Mouse (Mus musculus) liver, embryonic 14.5 days (tissue): ENCODE results near the gene Lrrn4cl. TPM values are rescaled to one million over a fixed set of nuclear protein-coding genes. Genes with fewer than 3 reads are reported as not detected.

Source experiments
- ATAC-seq: fragments of 200-750 bp; cut with Nextera tagmentation; 2 replicates; pipeline ENCODE4 v1.8.0; 2017; ENCODE audit warnings: moderate number of reproducible peaks, mild to moderate bottlenecking, moderate library complexity; ENCODE audit not compliant: insufficient read depth
- DNase-seq, 3 experiments: peaks; one replicate each; pipeline ENCODE4 v3.0.0-alpha.2; 2012 to 2013; ENCODE audit warnings: low read depth in 3 of 3, low spot score in 3 of 3
- H3K27ac ChIP-seq: fragments of 300-500 bp; sonication (generic); 2 replicates; pipeline ENCODE4 v1.5.1; 2014; ENCODE audit warnings: moderate library complexity, mild to moderate bottlenecking, control low read depth, inconsistent platforms
- H3K27me3 ChIP-seq: fragments of 300-500 bp; sonication (generic); 2 replicates; pipeline ENCODE4 v1.6.1; 2014; ENCODE audit warnings: mild to moderate bottlenecking, low read length, moderate library complexity; ENCODE audit not compliant: control insufficient read depth, insufficient read depth
- H3K36me3 ChIP-seq: fragments of 300-500 bp; sonication (generic); replicated peaks from 2 replicates; pipeline ENCODE4 v1.6.1; 2014; ENCODE audit warnings: low read depth; ENCODE audit not compliant: control insufficient read depth, insufficient read depth
- H3K4me1 ChIP-seq, 2 experiments: fragments of 200-500 bp in 1 of 2; fragments of 300-500 bp in 1 of 2; sonication (generic) in 1 of 2; replicated peaks; 2 replicates each; pipeline ENCODE4 v1.6.1; 2012 to 2014; ENCODE audit warnings: antibody characterized with exemption in 1 of 2, inconsistent platforms in 1 of 2, low read length in 1 of 2; ENCODE audit not compliant: control insufficient read depth in 2 of 2, insufficient read depth in 2 of 2
- H3K4me2 ChIP-seq: fragments of 300-500 bp; sonication (generic); 2 replicates; pipeline ENCODE4 v1.6.1; 2014; ENCODE audit warnings: low read depth, mild to moderate bottlenecking, control low read depth, moderate library complexity
- H3K4me3 ChIP-seq, 2 experiments: fragments of 200-500 bp in 1 of 2; fragments of 300-500 bp in 1 of 2; sonication (generic) in 1 of 2; 2 replicates each; pipeline ENCODE4 v1.5.1; 2012 to 2014; ENCODE audit warnings: low read depth in 2 of 2, low read length in 2 of 2, mild to moderate bottlenecking in 2 of 2, control low read depth in 1 of 2, inconsistent platforms in 1 of 2, moderate library complexity in 1 of 2; ENCODE audit not compliant: insufficient read depth in 1 of 2
- H3K9ac ChIP-seq: fragments of 300-500 bp; sonication (generic); replicated peaks from 2 replicates; pipeline ENCODE4 v1.6.1; 2014; ENCODE audit warnings: mild to moderate bottlenecking, control low read depth, moderate library complexity
- H3K9me3 ChIP-seq: fragments of 300-500 bp; sonication (generic); 2 replicates; pipeline ENCODE4 v1.6.1; 2016; ENCODE audit warnings: low read length, mixed read lengths; ENCODE audit not compliant: control insufficient read depth
- CTCF ChIP-seq: IDR thresholded peaks from 2 replicates; pipeline ENCODE4 v1.5.1; 2016; ENCODE audit warnings: antibody characterized with exemption, low read depth, control low read depth
- EP300 ChIP-seq: IDR thresholded peaks from 2 replicates; pipeline ENCODE4 v1.6.1; 2016; ENCODE audit warnings: antibody characterized with exemption, low read depth
- WGBS: fragments of 180-500 bp; shearing (Covaris S2); extraction: QIAGEN DNeasy Blood & Tissue Kit; methylation state at CpG from one replicate; pipeline ENCODE4 v1.1.7; 2014; ENCODE audit not compliant: insufficient replicate concordance; 5-methylcytosine and 5-hydroxymethylcytosine counted together
- polyA plus RNA-seq, 2 experiments: library from polyadenylated mRNA; depleted of rRNA in 1 of 2; stranded (reverse) in 1 of 2; unstranded in 1 of 2; fragments of >200 nt; fragmentation: Nextera tagmentation in 1 of 2; extraction: Ambion mirVana in 1 of 2; gene quantifications; 2 replicates each; pipeline versions ENCODE4 v1.2.1 to v1.2.3; 2012 to 2014

Lrrn4cl gene
- polyA plus RNA-seq (2012; rRNA removed) (0.10 and 0.12 TPM in 2 replicates), polyA plus RNA-seq (2014; fragmentation: Nextera tagmentation; extraction: Ambion mirVana) (not detected in 2 replicates)

DNA sequence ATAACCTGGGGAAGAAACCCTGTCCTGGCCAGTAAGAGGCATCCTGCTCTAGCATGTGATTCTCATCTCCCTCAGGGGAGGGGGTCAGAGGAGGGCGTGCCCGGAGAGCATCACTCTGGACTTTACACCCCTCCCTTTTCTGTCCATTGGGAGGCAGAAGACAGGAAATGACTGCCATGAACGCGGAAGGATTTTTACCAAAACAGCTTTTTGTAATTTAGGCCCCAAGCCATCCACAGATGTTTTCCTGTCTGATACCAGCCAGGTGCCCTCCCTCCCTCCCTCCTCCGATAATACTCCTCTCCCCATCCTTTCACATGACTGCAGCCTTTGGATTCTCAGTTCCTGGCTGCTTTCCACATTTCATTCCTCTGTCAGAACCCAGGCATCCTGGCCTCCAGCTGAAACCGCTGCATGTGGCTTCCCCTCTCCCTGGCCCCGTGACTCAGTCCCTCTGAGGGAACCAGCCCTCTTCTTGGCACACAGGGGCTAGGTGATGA is at the start of gene Lrrn4cl:
TSS of gene Lrrn4cl (plus strand) at position 367 of the 500 bp plus-strand sequence.
- no peak for TF ChIP-seq EP300
- no peak for TF ChIP-seq CTCF
- H3K36me3 ChIP-seq: peaks cover 8% of the 10 kb centered on the region
- whole genome bisulfite sequencing: 40% methylated on average over 7 of the region's 7 CpGs
- no peaks in the 10 kb centered on the region for H3K9me3 ChIP-seq
- no peak within 1 kb of the TSS for H3K9ac ChIP-seq
- H3K4me3 ChIP-seq: no peak within 1 kb of the TSS
- ATAC-seq: no peak
- no peak within 1 kb of the TSS for H3K27ac ChIP-seq
- no peak within 1 kb of the TSS for H3K4me2 ChIP-seq
- H3K27me3 ChIP-seq: no peaks in the 10 kb centered on the region
- no peak for DNase-seq
- H3K4me1 ChIP-seq: 0 out of 4 replicates have a peak, but pooled peaks cover 0 to 4% of the 10 kb centered on the region in 2 experiments

DNA sequence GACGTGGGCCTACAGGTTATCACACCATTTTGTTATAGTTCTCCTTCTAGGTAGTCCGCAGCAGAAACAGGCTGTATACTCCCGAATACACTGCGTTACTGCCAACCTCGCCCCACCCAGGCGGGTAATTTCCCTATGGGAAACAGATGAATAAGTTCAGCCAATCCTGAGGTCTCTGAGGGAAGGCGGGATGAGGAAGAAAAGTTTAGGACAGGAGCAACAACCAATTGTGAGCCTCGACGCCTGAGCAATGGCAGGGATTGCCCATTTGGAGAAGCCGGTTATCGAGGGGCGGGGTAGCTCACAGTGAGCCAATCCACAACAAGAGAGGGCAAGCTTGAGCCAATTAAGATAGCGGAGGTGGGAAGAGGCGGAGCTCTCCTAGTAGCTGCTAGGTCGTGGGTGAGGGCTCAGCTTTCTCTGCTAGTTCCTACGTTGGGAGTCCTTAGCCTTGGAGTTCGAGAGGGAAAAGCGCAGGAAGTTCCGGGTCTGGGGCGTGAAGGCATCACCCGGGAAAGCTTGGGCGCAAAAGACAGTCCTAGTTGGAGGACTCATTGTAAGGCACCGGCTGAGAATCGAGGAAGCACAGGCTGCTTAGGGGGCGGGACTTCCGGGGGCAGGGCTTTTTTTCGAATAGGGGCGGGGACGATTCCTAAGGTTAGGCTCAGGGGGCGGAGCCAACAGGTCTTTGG is 48.3 kb upstream of the Lrrn4cl start, which contains the start of gene Zbtb3:
TSS of gene Zbtb3 (plus strand) at position 426 of the 692 bp plus-strand sequence.
- no peaks in the 10 kb centered on the region for H3K9me3 ChIP-seq
- peak within 1 kb of the TSS; percentile 69 for H3K27ac ChIP-seq
- DNase-seq (peak; percentile 99), ATAC-seq (peak; percentile 95)
- TF ChIP-seq EP300 (0 out of 2 replicates have a peak, but pooled peaks have one; percentile 36), CTCF (no peak)
- H3K36me3 ChIP-seq: peaks cover 5% of the 10 kb centered on the region
- under 1% methylated on average over 30 of the region's 30 CpGs for WGBS
- H3K27me3 ChIP-seq: no peaks in the 10 kb centered on the region
- peaks cover 13 to 14% of the 10 kb centered on the region in 2 experiments for H3K4me1 ChIP-seq
- peak within 1 kb of the TSS; percentile 60 for H3K9ac ChIP-seq
- peak within 1 kb of the TSS; percentile 92 for H3K4me2 ChIP-seq
- H3K4me3 ChIP-seq: peak within 1 kb of the TSS; percentile 72 to 84

DNA sequence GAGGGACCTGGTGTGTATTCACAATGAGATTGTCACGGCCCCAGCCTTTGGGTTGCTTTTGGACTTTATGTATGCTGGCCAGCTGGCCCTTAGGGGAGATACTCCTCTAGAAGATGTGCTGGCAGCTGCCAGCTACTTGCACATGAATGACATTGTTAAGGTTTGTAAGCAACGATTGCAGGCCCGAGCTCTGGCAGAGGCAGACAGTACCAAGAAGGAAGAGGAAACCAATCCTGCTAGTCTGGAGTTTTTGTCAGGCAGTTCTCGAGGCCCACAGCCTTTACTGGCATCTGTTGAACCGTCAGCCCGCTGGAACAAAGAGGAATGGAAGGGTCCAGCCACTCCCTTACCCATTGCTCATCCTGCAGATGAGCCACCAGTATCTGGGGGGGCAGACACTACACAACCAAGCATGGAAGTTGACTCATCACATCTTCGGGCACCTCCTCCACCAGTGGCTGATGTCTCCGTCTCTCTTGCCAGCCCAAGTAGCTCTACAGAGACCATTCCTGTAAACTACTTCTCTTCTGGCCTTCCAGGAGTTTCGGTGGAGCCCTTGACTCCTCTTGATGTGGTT is 47.3 kb upstream of the Lrrn4cl start:
- Histone ChIP-seq H3K9me3 (no peaks in the 10 kb centered on the region), H3K9ac (no peak overlapping the region), H3K4me3 (peak overlapping the region in 1 of 2 experiments; percentile 72; a peak in 1 of 4 replicates), H3K27me3 (no peaks in the 10 kb centered on the region), H3K27ac (peak overlapping the region; percentile 9; the same call in 1 of the 2 replicates), H3K4me1 (peaks cover 13 to 14% of the 10 kb centered on the region in 2 experiments), H3K36me3 (peaks cover 8% of the 10 kb centered on the region), H3K4me2 (peak overlapping the region; percentile 92)
- WGBS: 68% methylated on average over 9 of the region's 9 CpGs
- no peak for TF ChIP-seq CTCF
- no peak for TF ChIP-seq EP300
- DNase-seq (no peak), ATAC-seq (no peak)

DNA sequence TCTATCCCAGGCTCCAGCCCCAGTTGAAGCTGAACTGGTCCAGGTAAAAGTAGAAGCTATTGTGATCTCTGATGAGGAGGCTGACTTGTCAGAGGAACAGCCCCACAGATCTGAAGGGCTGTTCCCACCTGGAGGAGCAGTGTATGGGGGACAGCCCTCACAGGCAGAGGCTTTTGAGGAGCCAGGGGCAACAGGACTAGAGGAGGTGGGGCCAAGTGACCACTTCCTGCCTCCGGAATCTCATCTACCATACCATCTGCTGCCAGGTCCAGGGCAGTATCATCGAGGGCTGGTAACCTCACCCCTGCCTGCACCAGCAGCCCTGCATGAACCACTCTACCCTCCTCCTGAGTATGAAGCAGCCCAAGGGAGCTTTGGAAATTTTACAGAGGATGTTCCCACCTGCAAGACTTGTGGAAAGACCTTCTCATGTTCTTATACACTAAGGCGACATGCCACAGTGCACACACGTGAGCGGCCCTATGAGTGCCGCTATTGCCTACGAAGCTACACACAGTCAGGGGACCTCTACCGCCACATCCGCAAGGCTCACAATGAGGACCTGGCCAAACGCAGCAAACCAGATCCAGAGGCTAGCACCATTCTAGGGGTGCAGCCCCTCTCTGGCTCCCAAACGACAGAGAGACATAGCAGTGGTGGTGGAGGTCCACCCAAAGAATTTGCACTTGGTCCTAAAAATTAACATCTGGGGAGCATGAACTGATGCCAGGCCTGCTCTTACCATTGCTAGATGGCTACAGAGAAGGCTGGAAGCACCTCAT is 46.5 kb upstream of the Lrrn4cl start:
- H3K27me3 ChIP-seq: no peaks in the 10 kb centered on the region
- DNase-seq: no peak
- 67% methylated on average over 11 of the region's 11 CpGs for WGBS
- H3K9me3 ChIP-seq: no peaks in the 10 kb centered on the region
- no peak overlapping the region for H3K4me2 ChIP-seq
- no peak overlapping the region for H3K9ac ChIP-seq
- H3K36me3 ChIP-seq: peaks cover 8% of the 10 kb centered on the region
- no peak overlapping the region for H3K4me3 ChIP-seq
- H3K4me1 ChIP-seq: peaks cover 10 to 11% of the 10 kb centered on the region in 2 experiments; a peak in 3 of 4 replicates
- H3K27ac ChIP-seq: no peak overlapping the region
- no peak for ATAC-seq
- TF ChIP-seq CTCF (no peak), EP300 (no peak)
